Mouse (Mus musculus) lung, postnatal 14 days (tissue): Measurements from ENCODE around the gene Zfp420.
"Not testable (repeated sequence)": the region's sequence is repeated elsewhere in the genome, so short reads cannot be mapped to it uniquely, and the experiment has no call there.

Experiments used
- DNase-seq: peaks from one replicate; pipeline ENCODE4 v3.0.0; 2021

Gene Zfp420

GRCm38 (mm10) chr7:29859532-29860517 lies at the start of gene Zfp420:
Zfp420 (plus strand) TSS chr7:29859979.
- DNase-seq: peak; percentile 90

DNA sequence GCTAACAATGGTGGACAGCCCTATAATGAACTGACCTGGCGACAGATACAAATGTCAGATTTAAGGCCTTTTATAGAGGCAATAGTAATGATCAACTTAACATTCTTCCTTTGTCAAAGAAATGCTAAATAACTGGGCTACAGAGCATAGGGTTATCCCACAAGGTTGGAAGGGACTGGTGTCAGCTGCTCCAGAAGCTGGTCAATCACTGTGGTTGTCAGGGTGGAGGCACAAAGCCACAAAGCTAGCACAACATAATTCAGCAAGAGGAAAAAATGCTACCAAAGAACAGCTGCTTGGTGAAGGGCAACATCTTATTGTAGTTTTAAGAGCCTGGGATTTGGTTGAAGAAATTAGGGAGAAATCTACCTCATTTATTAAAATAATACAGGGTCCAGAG lies 47.5 kb upstream of the Zfp420 start:
- no peak for DNase-seq

GRCm38 (mm10) chr7:29814381-29814780 lies 45.4 kb upstream of the Zfp420 start:
- DNase-seq: no peak

GRCm38 (mm10) chr7:29815061-29815784 lies 44.6 kb upstream of the Zfp420 start:
- DNase-seq: no peak

DNA sequence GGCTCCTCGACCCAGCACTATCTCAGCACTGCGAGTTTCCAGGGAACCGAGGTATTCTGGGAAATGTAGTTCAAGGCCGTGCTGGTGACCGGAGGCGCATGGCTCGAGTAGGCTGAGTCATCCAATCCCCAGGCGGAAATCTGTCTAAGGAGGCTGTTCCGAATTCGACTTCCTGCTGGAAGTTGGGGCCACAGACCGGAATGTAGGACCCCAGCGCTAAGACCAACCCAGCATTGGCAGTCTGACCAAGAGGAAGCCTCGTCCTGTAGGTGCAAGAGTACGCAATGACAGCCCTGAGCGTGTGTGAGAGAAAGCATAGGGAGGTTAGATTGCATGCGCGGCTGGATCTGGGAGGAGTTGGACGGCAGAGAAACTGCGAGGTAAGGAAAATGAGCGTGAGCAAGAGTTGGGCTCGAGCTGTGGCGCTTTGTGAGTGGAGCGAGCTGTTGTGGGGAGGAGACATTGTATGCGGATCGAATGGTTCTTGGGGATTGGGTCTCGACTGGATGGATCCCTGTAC lies 43.8 kb upstream of the Zfp420 start, which contains the start of gene Zfp790:
Gene Zfp790, plus strand, starts transcription at position 205 of the 520 bp plus-strand sequence.
- DNase-seq: peak; percentile 85

- peak; percentile 78 for DNase-seq
Observed at GRCm38 (mm10) chr7:29818619-29819254, 41.0 kb upstream of the Zfp420 start.

DNA sequence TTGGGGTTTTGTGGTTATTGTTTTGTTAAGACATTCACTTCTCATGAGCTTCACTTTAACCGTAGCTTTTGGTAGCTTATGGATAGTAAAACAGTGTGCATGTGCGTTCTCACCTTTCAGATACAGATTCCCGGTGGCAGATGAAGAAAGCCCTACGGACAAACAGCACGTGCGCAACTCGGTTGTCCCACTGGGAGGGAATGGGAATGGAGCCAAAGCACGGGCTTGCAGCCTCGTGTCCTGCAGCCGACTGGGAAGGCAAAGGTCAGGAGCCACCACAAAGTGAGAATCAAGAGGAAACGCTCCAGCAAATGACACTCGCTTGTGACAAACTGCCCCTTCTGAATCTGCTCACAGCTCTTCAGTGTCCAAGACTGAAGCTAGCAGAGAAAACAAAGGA lies 31.8 kb upstream of the Zfp420 start:
- DNase-seq: no peak

DNA sequence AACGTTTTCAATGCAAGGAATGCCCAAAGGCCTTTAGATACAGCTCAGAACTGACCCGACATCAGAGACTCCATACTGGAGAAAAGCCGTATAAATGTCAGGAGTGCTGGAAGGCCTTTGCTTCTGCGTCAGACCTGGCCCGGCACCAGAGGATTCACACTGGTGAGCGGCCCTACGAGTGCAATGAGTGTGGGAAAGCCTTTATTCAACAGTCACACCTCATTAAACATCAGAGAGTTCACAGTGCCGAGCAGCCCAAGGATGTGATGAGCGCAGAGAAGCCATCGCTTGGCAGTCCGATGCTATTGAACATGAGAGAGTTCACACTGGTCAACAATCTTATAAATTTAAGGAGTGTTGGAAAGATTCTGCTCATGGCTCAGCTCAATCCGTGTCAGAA lies 30.0 kb upstream of the Zfp420 start:
- no peak for DNase-seq

DNA sequence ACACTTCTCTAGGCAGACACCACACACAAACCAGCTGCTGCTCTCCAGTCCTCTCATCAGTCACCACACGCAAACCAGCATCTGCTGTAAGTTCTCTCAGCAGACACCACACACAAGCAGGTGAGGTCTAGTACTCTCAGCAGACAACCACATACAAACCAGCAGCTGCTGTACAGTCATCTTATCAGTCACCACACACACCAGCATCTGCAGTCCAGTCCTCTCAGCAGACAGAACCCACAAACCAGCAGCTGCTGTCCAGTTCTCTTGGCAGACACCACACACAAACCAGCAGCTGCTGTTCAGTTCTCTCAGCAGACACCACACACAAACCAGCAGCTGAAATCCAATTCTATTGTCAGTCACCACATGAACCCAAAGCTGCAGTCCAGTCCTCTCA lies 23.0 kb upstream of the Zfp420 start:
- DNase-seq: no peak

GRCm38 (mm10) chr7:29839256-29839655 lies 20.5 kb upstream of the Zfp420 start:
- DNase-seq: no peak

- no peak for DNase-seq
Observed at GRCm38 (mm10) chr7:29842105-29842504, 17.7 kb upstream of the Zfp420 start.

DNA sequence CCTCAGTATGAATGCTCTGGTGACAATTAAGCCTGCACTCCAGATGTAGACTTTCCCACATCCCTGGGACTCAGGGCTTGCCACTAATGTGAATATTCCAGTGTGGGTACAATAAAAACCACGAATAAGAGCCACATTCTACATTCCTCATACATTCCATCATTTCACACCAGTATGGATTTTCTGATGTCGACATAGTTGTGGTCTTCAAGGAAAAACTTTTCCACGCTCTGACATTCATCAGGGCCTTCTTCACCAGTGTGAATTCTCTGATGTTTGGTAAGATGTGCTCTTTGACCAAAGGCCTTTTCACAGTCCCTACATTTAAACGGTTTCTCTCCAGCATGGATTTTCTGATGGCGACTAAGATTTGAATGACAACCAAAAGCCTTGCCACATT lies 15.2 kb upstream of the Zfp420 start:
- no peak for DNase-seq

GRCm38 (mm10) chr7:29852831-29853218 lies 7.0 kb upstream of the Zfp420 start:
- no peak for DNase-seq

DNA sequence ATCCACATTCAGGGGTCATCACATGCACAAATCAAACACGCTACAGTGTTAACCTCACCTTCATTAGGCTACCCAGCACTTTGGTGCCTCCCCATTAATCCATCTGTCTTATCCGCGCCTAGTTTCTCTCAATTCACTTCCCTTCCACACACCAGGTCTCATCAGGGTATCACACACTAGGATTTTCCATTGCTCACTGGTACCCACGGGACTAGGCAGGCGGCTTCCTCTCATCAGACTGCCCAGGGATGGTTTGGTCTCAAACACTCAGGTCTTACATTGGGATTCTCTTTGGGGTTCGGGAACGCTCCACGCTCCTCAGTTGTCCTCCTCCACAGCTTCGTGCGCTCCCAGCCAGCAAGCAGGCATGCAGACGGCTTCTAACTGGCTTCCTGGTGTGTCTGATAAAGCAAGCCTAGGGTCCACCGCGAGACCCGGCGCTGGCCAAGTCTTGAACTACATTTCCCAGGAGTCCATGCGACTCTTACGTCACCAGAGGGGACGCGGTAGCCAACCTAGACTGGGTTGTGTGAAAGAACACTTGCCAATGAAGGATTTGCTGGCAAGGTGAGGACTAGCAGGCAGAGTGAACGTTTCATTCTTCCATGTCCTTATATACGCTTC lies 6.4 kb upstream of the Zfp420 start, which contains the start of gene Zfp940:
Gene Zfp940, minus strand, starts transcription at position 451 of the 624 bp plus-strand sequence.
- DNase-seq: peak; percentile 85

GRCm38 (mm10) chr7:29861660-29862059 lies 1.9 kb downstream of the Zfp420 start:
- DNase-seq: no peak

DNA sequence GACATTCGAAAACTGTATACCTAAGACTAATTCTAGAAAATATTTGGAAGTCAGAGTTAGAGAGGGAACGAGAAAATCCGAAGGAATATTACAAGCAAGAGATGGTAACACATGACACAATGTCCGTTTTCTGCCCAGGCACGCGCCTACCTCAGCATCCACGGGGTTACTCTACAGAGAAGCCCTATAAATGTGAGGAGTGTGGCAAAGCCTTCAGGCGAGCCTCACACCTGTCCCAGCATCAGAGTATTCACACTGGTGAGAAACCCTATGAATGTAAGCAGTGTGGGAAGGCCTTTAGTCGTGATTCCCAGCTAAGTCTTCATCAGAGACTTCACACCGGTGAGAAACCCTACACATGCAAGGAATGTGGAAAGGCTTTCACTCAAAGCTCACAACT lies 14.5 kb downstream of the Zfp420 start:
- no peak for DNase-seq

DNA sequence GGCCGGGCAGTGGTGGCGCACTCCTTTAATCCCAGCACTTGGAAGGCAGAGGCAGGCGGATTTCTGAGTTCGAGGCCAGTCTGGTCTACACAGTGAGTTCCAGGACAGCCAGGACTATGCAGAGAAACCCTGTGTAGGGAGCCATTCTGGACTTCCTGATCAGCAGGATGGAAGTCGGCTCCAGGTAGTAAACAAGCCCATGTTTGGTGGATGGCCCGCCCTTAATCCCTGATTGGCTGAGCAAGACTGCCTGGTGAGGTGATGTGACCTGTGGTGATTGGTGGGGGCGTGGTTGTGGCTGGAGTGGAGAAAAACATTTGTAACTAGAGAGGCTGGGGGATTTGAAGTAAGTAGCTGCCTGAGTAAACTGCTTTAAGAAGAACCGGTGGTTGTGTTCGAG lies 17.8 kb downstream of the Zfp420 start:
- not testable (repeated sequence) for DNase-seq

GRCm38 (mm10) chr7:29880056-29880455 lies 20.3 kb downstream of the Zfp420 start:
- no peak for DNase-seq

DNA sequence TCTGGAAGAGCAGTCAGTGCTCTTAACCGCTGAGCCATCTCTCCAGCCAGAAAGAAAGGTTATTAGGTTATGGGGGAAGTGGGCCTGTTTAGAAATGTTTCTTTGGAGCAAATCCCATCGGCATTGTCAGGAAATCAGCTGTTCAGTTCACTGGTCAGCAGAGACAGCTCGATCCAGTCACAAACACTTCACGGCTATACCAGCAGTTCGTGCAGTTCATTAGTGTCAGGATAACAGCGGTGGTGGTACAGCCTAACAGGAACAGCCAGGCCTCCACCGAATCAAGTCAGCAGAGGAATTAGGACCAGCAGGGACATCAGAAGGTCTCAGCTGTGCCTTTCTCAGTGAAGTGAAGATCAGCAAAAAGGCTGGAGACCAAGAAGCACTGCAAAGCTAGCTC lies 21.1 kb downstream of the Zfp420 start:
- DNase-seq: peak; percentile 17

GRCm38 (mm10) chr7:29890501-29890900 lies 30.7 kb downstream of the Zfp420 start:
- no peak for DNase-seq

DNA sequence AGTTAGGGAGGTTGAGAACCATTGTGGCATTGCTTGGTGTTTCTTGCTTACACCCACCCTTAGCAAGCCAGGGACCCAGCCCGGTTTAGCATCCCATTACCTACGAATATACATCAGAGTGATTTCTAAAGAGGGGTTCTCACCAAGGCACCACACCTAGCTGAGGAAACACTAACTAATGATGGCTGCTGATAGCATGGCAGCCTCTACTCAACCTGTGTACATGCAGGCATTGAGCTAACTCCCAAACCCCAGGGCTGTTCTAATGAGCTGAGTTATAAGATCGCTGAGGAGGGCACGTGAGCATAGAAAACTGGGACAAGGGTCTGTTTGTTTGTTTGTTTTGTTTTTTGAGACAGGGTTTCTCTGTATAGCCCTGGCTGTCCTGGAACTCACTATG lies 33.0 kb downstream of the Zfp420 start:
- no peak for DNase-seq

DNA sequence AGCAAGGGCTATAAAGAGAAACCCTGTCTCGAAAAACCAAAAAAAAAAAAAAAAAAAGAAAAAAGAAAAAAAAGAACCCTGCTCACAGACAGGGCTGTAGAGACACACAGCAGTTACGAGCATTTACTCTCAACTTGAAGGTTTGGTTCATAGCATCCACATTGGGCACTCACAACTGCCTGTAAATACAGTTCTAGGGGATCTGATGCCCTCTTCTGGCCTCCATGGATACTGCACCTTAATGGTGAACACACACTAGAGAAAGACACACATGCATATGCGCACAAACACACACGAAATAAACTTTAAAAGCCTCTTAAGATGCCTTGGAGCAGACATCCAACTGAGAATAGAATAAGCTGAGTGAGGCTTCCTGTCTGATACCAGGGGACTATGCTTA lies 38.6 kb downstream of the Zfp420 start:
- no peak for DNase-seq

GRCm38 (mm10) chr7:29904101-29904500 lies 44.3 kb downstream of the Zfp420 start:
- DNase-seq: no peak
